Mouse (Mus musculus): Measurements from ENCODE around the gene Pygm. TPM values are rescaled to one million over a fixed set of nuclear protein-coding genes. Genes with fewer than 3 reads are reported as not detected.

The Pygm gene
- polyA plus RNA-seq, 1 experiment from 2014 or later, result 2.7 TPM

GRCm38 (mm10) chr19:6425595-6425994 is 41.4 kb downstream of the Pygm start:
- H3K27me3 ChIP-seq, result peaks cover 90% of the 10 kb centered on the region
- no peaks in the 10 kb centered on the region for H3K36me3 ChIP-seq
- H3K4me3 ChIP-seq (replicated peaks), result no peak overlapping the region
- WGBS (ENCODE audit: insufficient replicate concordance), result 36% methylated on average over 5 of the region's 5 CpGs
- H3K27ac ChIP-seq, result no peak overlapping the region
- no peak overlapping the region for H3K4me2 ChIP-seq
- H3K9me3 ChIP-seq (replicated peaks), result no peaks in the 10 kb centered on the region
- DNase-seq (no peak), ATAC-seq (ENCODE audit: low read depth) (no peak)
- H3K4me1 ChIP-seq (replicated peaks), result peaks cover 16% of the 10 kb centered on the region
- H3K9ac ChIP-seq, result no peak overlapping the region

DNA sequence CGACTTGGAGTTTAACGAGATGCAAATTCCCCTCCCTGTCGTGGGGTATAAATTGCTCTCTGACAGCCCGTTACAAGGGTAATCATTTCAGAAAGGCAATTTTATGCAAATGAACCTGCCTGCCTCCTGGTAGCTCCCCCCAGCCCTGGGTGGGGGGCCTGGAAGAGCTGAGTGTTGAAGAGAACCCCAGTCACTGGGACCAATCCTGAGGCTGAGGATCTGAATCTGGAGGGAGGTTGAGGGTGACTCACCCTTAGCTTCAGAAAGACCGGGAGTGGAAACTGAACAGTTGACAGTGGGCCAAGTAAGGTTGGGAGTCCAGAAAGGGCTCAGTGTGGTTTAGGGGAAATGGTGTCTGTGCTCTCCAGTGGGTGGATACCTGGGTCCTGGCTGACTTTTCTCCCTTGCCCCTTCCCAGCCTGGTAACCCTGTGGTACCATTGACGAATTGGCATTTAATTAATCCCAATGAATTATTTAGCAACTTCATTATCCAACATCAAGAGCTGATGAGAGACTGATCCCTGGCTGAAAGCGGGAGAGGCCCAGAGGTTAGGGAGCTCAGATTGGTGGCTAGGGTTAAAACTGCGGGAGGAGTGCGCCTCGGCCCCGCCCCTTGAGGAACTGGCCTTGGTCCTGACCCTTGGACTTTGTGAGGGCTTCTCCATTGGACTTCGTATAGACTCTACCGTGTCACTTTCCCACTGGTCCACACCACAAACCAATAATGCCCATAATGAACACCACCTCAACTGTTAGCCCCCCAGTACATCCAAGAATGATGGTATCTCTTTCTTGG is 42.7 kb downstream of the Pygm start:
- no peak overlapping the region for H3K4me3 ChIP-seq (replicated peaks)
- no peaks in the 10 kb centered on the region for H3K36me3 ChIP-seq
- peaks cover 16% of the 10 kb centered on the region for H3K4me1 ChIP-seq (replicated peaks)
- no peak overlapping the region for H3K27ac ChIP-seq
- peak; percentile 15; the same call in 1 of the 2 replicates for ATAC-seq (ENCODE audit: low read depth)
- WGBS (ENCODE audit: insufficient replicate concordance), result 19% methylated on average over 13 of the region's 13 CpGs
- H3K27me3 ChIP-seq, result peaks cover 89% of the 10 kb centered on the region
- H3K4me2 ChIP-seq, result no peak overlapping the region
- no peaks in the 10 kb centered on the region for H3K9me3 ChIP-seq (replicated peaks)
- DNase-seq, result peak; percentile 32
- no peak overlapping the region for H3K9ac ChIP-seq

DNA sequence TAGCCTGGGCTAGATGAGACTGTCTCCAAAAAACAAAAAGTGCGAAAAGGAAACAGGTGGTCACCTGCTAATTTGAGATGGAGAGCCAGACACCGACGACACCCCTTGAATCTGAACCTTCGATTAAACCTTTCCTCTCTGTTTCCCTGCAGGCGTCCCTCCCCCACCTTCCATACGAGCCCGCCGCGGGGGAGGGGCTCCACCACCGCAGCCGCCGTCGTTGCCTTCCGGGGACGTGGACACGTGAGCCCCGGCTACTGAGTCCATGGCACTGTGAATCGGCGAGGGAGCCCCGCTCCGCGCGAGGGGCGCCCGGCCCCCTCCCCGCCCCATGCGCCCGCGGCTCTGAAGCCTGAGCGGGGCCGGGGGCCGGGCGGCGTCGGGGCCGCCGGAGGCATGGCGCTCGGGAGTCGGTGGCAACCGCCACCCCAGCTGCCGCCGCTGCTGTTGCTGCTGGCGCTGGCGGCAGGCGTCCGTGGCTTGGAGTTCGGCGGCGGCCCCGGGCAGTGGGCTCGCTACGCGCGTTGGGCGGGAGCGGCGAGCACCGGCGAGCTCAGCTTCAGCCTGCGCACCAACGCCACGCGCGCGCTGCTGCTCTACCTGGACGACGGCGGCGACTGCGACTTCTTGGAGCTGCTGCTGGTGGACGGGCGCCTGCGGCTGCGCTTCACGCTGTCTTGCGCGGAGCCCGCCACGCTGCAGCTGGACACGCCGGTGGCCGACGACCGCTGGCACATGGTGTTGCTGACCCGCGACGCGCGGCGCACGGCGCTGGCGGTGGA is 43.6 kb downstream of the Pygm start:
- H3K4me1 ChIP-seq (replicated peaks), result peaks cover 16% of the 10 kb centered on the region
- H3K4me3 ChIP-seq (replicated peaks), result peak overlapping the region; percentile 27
- peaks cover 88% of the 10 kb centered on the region for H3K27me3 ChIP-seq
- WGBS (ENCODE audit: insufficient replicate concordance), result 3% methylated on average over 91 of the region's 94 CpGs
- H3K36me3 ChIP-seq, result no peaks in the 10 kb centered on the region
- peak overlapping the region; percentile 43 for H3K4me2 ChIP-seq
- H3K27ac ChIP-seq, result no peak overlapping the region
- no peak for DNase-seq
- H3K9me3 ChIP-seq (replicated peaks), result no peaks in the 10 kb centered on the region
- H3K9ac ChIP-seq, result no peak overlapping the region
- no peak for ATAC-seq (ENCODE audit: low read depth)

GRCm38 (mm10) chr19:6428501-6429200 is 44.5 kb downstream of the Pygm start:
- Histone ChIP-seq H3K4me1 (replicated peaks) (peaks cover 16% of the 10 kb centered on the region), H3K27ac (no peak overlapping the region), H3K27me3 (peaks cover 81% of the 10 kb centered on the region), H3K4me2 (peak overlapping the region; percentile 34), H3K36me3 (no peaks in the 10 kb centered on the region), H3K4me3 (replicated peaks) (peak overlapping the region; percentile 27), H3K9ac (no peak overlapping the region), H3K9me3 (replicated peaks) (no peaks in the 10 kb centered on the region)
- DNase-seq (no peak), ATAC-seq (ENCODE audit: low read depth) (no peak)
- WGBS (ENCODE audit: insufficient replicate concordance), result 2% methylated on average over 60 of the region's 60 CpGs

- Histone ChIP-seq H3K4me3 (replicated peaks) (no peak overlapping the region), H3K9me3 (replicated peaks) (no peaks in the 10 kb centered on the region), H3K27ac (no peak overlapping the region), H3K36me3 (no peaks in the 10 kb centered on the region), H3K27me3 (peaks cover 39% of the 10 kb centered on the region), H3K4me1 (replicated peaks) (peaks cover 2% of the 10 kb centered on the region; the same call in 1 of the 2 replicates), H3K4me2 (no peak overlapping the region), H3K9ac (no peak overlapping the region)
- DNase-seq (no peak), ATAC-seq (ENCODE audit: low read depth) (no peak)
- 58% methylated on average over 10 of the region's 10 CpGs for WGBS (ENCODE audit: insufficient replicate concordance)
These were observed 58.8 kb downstream of the Pygm start for GRCm38 (mm10) chr19:6443016-6443415.

GRCm38 (mm10) chr19:6445761-6446423 is 61.7 kb downstream of the Pygm start:
- no peak overlapping the region for H3K4me2 ChIP-seq
- no peaks in the 10 kb centered on the region for H3K9me3 ChIP-seq (replicated peaks)
- DNase-seq (no peak), ATAC-seq (ENCODE audit: low read depth) (no peak)
- no peak overlapping the region for H3K9ac ChIP-seq
- H3K4me3 ChIP-seq (replicated peaks), result no peak overlapping the region
- 60% methylated on average over 10 of the region's 10 CpGs for WGBS (ENCODE audit: insufficient replicate concordance)
- peaks cover 17% of the 10 kb centered on the region for H3K4me1 ChIP-seq (replicated peaks)
- H3K36me3 ChIP-seq, result no peaks in the 10 kb centered on the region
- H3K27ac ChIP-seq, result no peak overlapping the region
- H3K27me3 ChIP-seq, result peaks cover 44% of the 10 kb centered on the region

DNA sequence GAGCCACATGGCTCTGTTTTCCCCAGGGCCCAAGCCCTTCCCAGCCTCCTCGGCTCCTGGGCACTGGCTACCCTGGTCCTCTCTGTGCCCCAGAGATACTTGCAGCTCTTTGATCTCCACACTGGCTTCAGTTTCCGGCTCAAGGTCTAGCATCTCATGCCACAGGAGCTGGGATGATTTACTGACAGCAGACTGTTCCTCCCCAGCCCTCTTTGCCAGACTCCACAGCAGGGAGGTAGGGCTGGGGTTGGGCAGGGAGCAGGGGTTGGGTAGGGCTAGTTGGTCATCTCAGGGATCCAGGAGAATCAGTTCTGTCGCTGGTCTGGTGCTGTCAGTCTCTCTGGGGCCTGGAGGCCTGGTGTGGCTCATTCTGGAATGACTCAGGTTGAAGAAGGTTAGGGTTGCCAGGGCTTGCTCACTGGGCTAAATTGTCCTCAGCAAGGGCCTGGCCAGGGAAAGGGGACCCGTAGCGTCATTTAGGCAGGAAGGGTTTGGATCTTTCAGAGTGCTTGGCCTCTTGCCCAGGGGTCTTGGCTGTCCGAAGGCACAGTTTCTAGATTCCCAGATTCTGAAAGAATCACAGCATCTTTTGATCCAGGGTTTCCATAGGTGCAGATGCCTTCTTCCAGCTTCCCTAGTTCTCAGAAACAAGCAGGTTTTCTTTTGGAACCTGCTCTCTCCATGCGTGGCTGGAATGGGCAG is 62.7 kb downstream of the Pygm start:
- no peak overlapping the region for H3K27ac ChIP-seq
- peaks cover 43% of the 10 kb centered on the region for H3K27me3 ChIP-seq
- no peaks in the 10 kb centered on the region for H3K36me3 ChIP-seq
- no peak overlapping the region for H3K4me3 ChIP-seq (replicated peaks)
- H3K9me3 ChIP-seq (replicated peaks), result no peaks in the 10 kb centered on the region
- H3K9ac ChIP-seq, result no peak overlapping the region
- H3K4me1 ChIP-seq (replicated peaks), result peaks cover 17% of the 10 kb centered on the region
- DNase-seq (no peak), ATAC-seq (ENCODE audit: low read depth) (no peak)
- 63% methylated on average over 7 of the region's 7 CpGs for WGBS (ENCODE audit: insufficient replicate concordance)
- H3K4me2 ChIP-seq, result no peak overlapping the region

Small RNAs within 50 kb of the gene (microRNA-seq; reads per million reads assigned to microRNA genes)
- gene Mir6989, result not detected

Other genes starting within 250 kb of the Pygm start
- gene Batf2, start 243.4 kb upstream of the Pygm start, polyA plus RNA-seq (2015; fragmentation: Nextera tagmentation; extraction: Ambion mirVana), result 0.12 and 0.29 TPM in 2 replicates
- gene Arl2, start 242.9 kb upstream of the Pygm start, polyA plus RNA-seq (2015; fragmentation: Nextera tagmentation; extraction: Ambion mirVana), result 37.1 and 38.0 TPM in 2 replicates
- gene Majin, start 200.0 kb upstream of the Pygm start, polyA plus RNA-seq (2015; fragmentation: Nextera tagmentation; extraction: Ambion mirVana), result not detected in 2 replicates
- 0.17 TPM in 1 of 2 replicates, not detected in the other for gene Gpha2, start 158.0 kb upstream of the Pygm start, polyA plus RNA-seq (2015; fragmentation: Nextera tagmentation; extraction: Ambion mirVana)
- gene Ppp2r5b, start 148.5 kb upstream of the Pygm start, polyA plus RNA-seq (2015; fragmentation: Nextera tagmentation; extraction: Ambion mirVana), result 3.5 and 4.9 TPM in 2 replicates
- 4.1 and 4.8 TPM in 2 replicates for gene Atg2a, start 142.7 kb upstream of the Pygm start, polyA plus RNA-seq (2015; fragmentation: Nextera tagmentation; extraction: Ambion mirVana)
- gene Ehd1, start 107.7 kb upstream of the Pygm start, polyA plus RNA-seq (2015; fragmentation: Nextera tagmentation; extraction: Ambion mirVana), result 68.8 and 72.6 TPM in 2 replicates
- gene Cdc42bpg, start 77.9 kb upstream of the Pygm start, polyA plus RNA-seq (2015; fragmentation: Nextera tagmentation; extraction: Ambion mirVana), result 0.14 and 0.16 TPM in 2 replicates
- 26.3 and 29.9 TPM in 2 replicates for gene Men1, start 49.4 kb upstream of the Pygm start, polyA plus RNA-seq (2015; fragmentation: Nextera tagmentation; extraction: Ambion mirVana)
- 4.5 and 5.8 TPM in 2 replicates for gene Map4k2, start 43.3 kb upstream of the Pygm start, polyA plus RNA-seq (2015; fragmentation: Nextera tagmentation; extraction: Ambion mirVana)
- 68.4 and 92.3 TPM in 2 replicates for gene Sf1, start 20.7 kb upstream of the Pygm start, polyA plus RNA-seq (2015; fragmentation: Nextera tagmentation; extraction: Ambion mirVana)
- 77.2 and 85.3 TPM in 2 replicates for gene Rasgrp2, start 14.9 kb downstream of the Pygm start, polyA plus RNA-seq (2015; fragmentation: Nextera tagmentation; extraction: Ambion mirVana)
- gene Nrxn2, start 34.3 kb downstream of the Pygm start, polyA plus RNA-seq (2015; fragmentation: Nextera tagmentation; extraction: Ambion mirVana), result 0.48 and 0.54 TPM in 2 replicates
- gene Slc22a12, start 158.6 kb downstream of the Pygm start, polyA plus RNA-seq (2015; fragmentation: Nextera tagmentation; extraction: Ambion mirVana), result not detected in 2 replicates